Mouse (Mus musculus): ENCODE data around the gene Chd4. TPM values are rescaled to one million over a fixed set of nuclear protein-coding genes. Genes with fewer than 3 reads are reported as not detected.
"Not testable (repeated sequence)": the region's sequence is repeated elsewhere in the genome, so short reads cannot be mapped to it uniquely, and the experiment has no call there.

The Chd4 gene
- polyA plus RNA-seq (2016; fragmentation: Nextera tagmentation; extraction: Ambion mirVana): 102 and 105 TPM in 2 replicates

- peak; percentile 96 for DNase-seq (ENCODE audit: low spot score)
- Histone ChIP-seq H3K4me1 (peaks cover 55% of the 10 kb centered on the region), H3K36me3 (replicated peaks) (peaks cover 35% of the 10 kb centered on the region), H3K27me3 (replicated peaks; ENCODE audit: low read depth, poor library complexity, severe bottlenecking) (no peaks in the 10 kb centered on the region), H3K9me3 (no peaks in the 10 kb centered on the region), H3K4me3 (peak within 1 kb of the TSS; percentile 100), H3K27ac (replicated peaks) (peak within 1 kb of the TSS; percentile 96)
- 4% methylated on average over 45 of the region's 45 CpGs for WGBS
Measured at GRCm38 (mm10) chr6:125095391-125096278, at the start of gene Chd4. Gene Chd4 (plus strand): TSS chr6:125095981.

DNA sequence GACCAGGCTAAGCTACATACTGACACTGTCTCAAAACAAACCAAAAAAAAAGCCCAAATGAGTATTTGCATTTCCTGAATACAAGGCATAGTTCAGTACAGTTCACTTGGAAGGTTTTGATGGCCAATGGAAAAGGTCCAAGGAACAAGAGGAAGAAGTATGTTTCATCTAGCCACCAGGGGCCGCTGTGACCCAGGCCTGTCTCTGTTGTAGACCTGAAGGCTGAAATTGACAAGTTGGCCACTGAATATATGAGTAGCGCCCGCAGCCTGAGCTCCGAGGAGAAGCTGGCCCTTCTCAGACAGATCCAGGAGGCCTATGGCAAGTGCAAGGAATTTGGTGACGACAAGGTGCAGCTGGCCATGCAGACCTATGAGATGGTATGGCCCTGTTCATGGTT lies 49.1 kb upstream of the Chd4 start:
- Histone ChIP-seq H3K9me3 (no peaks in the 10 kb centered on the region), H3K4me3 (no peak overlapping the region), H3K27me3 (replicated peaks; ENCODE audit: low read depth, poor library complexity, severe bottlenecking) (no peaks in the 10 kb centered on the region), H3K27ac (replicated peaks) (no peak overlapping the region), H3K36me3 (replicated peaks) (peaks cover 89% of the 10 kb centered on the region), H3K4me1 (peaks cover 5% of the 10 kb centered on the region)
- WGBS: 53% methylated on average over 5 of the region's 5 CpGs
- peak; percentile 84 for DNase-seq (ENCODE audit: low spot score)

GRCm38 (mm10) chr6:125049678-125050077 lies 46.1 kb upstream of the Chd4 start, which contains the start of gene Acrbp:
Gene Acrbp (plus strand): TSS chr6:125049689.
- peak; percentile 42 for DNase-seq (ENCODE audit: low spot score)
- 27% methylated on average over 20 of the region's 20 CpGs for WGBS
- peaks cover 5% of the 10 kb centered on the region for H3K4me1 ChIP-seq
- H3K27ac ChIP-seq (replicated peaks): no peak within 1 kb of the TSS
- no peak within 1 kb of the TSS for H3K4me3 ChIP-seq
- no peaks in the 10 kb centered on the region for H3K27me3 ChIP-seq (replicated peaks; ENCODE audit: low read depth, poor library complexity, severe bottlenecking)
- H3K9me3 ChIP-seq: no peaks in the 10 kb centered on the region
- peaks cover 95% of the 10 kb centered on the region for H3K36me3 ChIP-seq (replicated peaks)

DNA sequence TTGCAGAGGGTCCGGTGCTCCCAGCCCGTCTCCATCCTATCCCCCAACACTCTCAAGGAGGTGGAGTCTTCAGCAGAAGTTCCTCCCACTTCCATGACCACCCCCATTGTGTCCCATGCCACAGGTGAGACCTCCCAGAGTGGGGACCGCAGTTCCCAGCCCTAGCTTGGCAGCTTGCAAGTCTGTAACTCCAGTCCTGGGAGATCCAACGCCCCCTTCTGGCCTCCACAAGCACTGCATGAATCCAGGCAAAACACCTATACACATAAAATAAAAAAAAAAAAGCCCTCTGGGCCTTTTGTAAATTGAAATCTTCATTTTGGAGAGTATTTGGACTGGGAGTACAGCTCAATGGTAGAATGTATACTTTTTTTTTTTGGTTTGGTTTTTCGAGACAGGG lies 44.5 kb upstream of the Chd4 start:
- peak; percentile 28 for DNase-seq (ENCODE audit: low spot score)
- no peaks in the 10 kb centered on the region for H3K27me3 ChIP-seq (replicated peaks; ENCODE audit: low read depth, poor library complexity, severe bottlenecking)

DNA sequence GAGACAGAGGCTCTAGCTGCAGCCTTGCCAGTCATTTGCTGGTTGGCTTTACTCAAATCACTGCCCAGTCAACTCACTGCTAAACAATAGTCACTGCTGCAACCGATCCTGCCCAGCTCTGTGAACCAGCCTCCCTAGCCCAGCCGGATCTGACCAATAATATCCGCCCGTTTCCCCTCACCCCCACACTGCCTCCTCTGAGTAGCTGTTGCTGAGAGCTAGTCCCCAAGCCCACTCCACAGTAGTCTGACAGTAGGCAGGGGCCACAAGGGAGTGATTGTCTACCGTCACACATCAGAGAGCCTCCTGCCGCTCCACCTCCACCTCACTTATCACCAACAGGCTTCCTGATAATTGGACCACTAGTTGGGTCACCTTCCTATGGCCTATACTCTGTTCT lies 34.3 kb upstream of the Chd4 start:
- DNase-seq (ENCODE audit: low spot score): no peak
- Histone ChIP-seq H3K4me3 (no peak overlapping the region), H3K36me3 (replicated peaks) (peaks cover 4% of the 10 kb centered on the region; the same call in 1 of the 2 replicates), H3K27ac (replicated peaks) (peak overlapping the region; percentile 63; the same call in 1 of the 2 replicates), H3K4me1 (peaks cover 12% of the 10 kb centered on the region), H3K27me3 (replicated peaks; ENCODE audit: low read depth, poor library complexity, severe bottlenecking) (no peaks in the 10 kb centered on the region), H3K9me3 (no peaks in the 10 kb centered on the region)
- 33% methylated on average over 6 of the region's 6 CpGs for WGBS

More for the DNA sequence above, 44.5 kb upstream of the Chd4 start:
- H3K9me3 ChIP-seq: no peaks in the 10 kb centered on the region
- H3K36me3 ChIP-seq (replicated peaks): peaks cover 88% of the 10 kb centered on the region
- peaks cover 8% of the 10 kb centered on the region for H3K4me1 ChIP-seq
- H3K27ac ChIP-seq (replicated peaks): no peak overlapping the region
- WGBS: 71% methylated on average over 5 of the region's 5 CpGs
- H3K4me3 ChIP-seq: no peak overlapping the region

DNA sequence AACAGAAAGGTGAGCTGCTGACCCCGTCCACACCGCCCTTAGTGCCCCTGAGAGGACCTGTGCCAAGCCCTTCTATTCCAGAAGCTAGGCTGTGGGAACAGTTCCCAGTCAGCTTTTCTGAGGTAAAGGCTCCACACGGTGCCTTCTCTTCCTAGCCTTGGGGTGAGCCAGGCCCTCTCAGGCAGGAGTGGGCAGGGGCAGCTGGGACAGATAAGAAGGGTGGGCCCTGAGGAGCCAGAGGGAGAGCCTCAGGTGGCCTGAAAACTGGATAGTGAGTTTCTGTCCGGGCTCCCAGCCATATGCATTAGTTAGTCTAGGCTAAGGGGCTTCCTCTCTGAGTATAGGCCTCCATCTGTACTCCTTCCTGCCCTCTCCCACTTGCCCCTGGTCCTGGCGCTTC lies 33.3 kb upstream of the Chd4 start:
- WGBS: 84% methylated on average over 5 of the region's 5 CpGs
- H3K4me1 ChIP-seq: peaks cover 12% of the 10 kb centered on the region
- no peak overlapping the region for H3K4me3 ChIP-seq
- peaks cover 4% of the 10 kb centered on the region; the same call in 1 of the 2 replicates for H3K36me3 ChIP-seq (replicated peaks)
- H3K27ac ChIP-seq (replicated peaks): no peak overlapping the region
- no peak for DNase-seq (ENCODE audit: low spot score)
- H3K27me3 ChIP-seq (replicated peaks; ENCODE audit: low read depth, poor library complexity, severe bottlenecking): no peaks in the 10 kb centered on the region
- H3K9me3 ChIP-seq: no peaks in the 10 kb centered on the region

DNA sequence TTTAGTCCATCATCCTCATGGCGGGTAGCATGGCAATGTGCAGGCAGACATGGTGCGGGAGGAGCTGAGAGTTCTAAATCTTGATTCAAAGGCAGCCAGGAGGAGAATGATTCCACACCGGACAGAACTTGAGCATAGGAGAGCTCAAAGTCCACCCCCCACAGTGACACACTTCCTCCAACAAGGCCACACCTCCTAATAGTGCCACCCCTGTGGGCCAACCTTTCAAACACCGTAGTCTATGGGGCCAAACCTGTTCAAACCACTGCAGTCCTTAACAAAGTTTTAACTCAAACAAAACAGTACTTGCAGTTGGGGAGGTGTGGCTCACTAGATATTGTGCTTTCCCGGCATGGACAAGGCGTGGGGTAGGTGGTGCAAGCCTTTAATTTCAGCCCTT lies 31.9 kb upstream of the Chd4 start:
- H3K27ac ChIP-seq (replicated peaks): no peak overlapping the region
- no peak for DNase-seq (ENCODE audit: low spot score)
- 92% methylated on average over 6 of the region's 6 CpGs for WGBS
- peaks cover 12% of the 10 kb centered on the region for H3K4me1 ChIP-seq
- no peaks in the 10 kb centered on the region for H3K36me3 ChIP-seq (replicated peaks)
- H3K27me3 ChIP-seq (replicated peaks; ENCODE audit: low read depth, poor library complexity, severe bottlenecking): no peaks in the 10 kb centered on the region; the same call in 1 of the 2 replicates
- no peaks in the 10 kb centered on the region for H3K9me3 ChIP-seq
- no peak overlapping the region for H3K4me3 ChIP-seq

DNA sequence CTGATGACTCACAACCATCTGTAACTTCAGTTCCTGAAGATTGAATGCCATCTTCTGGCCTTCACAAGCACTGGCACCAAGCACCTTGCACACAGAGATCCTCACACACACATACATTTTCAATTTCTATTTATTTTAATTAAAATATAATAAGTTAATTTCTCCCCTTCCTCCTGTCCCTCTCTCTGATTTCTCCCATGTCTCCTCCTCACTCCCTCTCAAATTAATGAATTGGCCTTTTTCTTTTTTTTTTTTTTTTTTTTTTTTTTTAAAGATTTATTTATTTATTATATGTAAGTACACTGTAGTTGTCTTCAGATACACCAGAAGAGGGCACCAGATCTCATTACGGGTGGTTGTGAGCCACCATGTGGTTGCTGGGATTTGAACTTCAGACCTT lies 30.6 kb upstream of the Chd4 start:
- H3K36me3 ChIP-seq (replicated peaks); DNase-seq (ENCODE audit: low spot score): not testable (repeated sequence)
- WGBS: no CpG with 5 or more reads among the region's 1 CpGs

GRCm38 (mm10) chr6:125067571-125067995 lies 28.2 kb upstream of the Chd4 start, which contains the start of gene Lpar5:
Gene Lpar5 (plus strand): TSS chr6:125067920.
- Histone ChIP-seq H3K4me3 (no peak within 1 kb of the TSS), H3K27ac (replicated peaks) (no peak within 1 kb of the TSS), H3K27me3 (replicated peaks; ENCODE audit: low read depth, poor library complexity, severe bottlenecking) (no peaks in the 10 kb centered on the region; the same call in 1 of the 2 replicates), H3K4me1 (peaks cover 5% of the 10 kb centered on the region), H3K9me3 (no peaks in the 10 kb centered on the region), H3K36me3 (replicated peaks) (no peaks in the 10 kb centered on the region)
- no peak for DNase-seq (ENCODE audit: low spot score)
- 60% methylated on average over 8 of the region's 8 CpGs for WGBS

More for the DNA sequence above, 30.6 kb upstream of the Chd4 start:
- not testable (repeated sequence) for H3K4me3 ChIP-seq; H3K27me3 ChIP-seq (replicated peaks; ENCODE audit: low read depth, poor library complexity, severe bottlenecking); H3K9me3 ChIP-seq; H3K27ac ChIP-seq (replicated peaks)
- H3K4me1 ChIP-seq: peaks cover 12% of the 10 kb centered on the region

GRCm38 (mm10) chr6:125071170-125071895 lies 24.4 kb upstream of the Chd4 start:
- DNase-seq (ENCODE audit: low spot score): no peak
- Histone ChIP-seq H3K36me3 (replicated peaks) (no peaks in the 10 kb centered on the region), H3K4me3 (no peak overlapping the region), H3K9me3 (no peaks in the 10 kb centered on the region), H3K27me3 (replicated peaks; ENCODE audit: low read depth, poor library complexity, severe bottlenecking) (no peaks in the 10 kb centered on the region; the same call in 1 of the 2 replicates), H3K27ac (replicated peaks) (peak overlapping the region; percentile 41; the same call in 1 of the 2 replicates), H3K4me1 (peaks cover 5% of the 10 kb centered on the region)
- WGBS: 84% methylated on average over 18 of the region's 18 CpGs

DNA sequence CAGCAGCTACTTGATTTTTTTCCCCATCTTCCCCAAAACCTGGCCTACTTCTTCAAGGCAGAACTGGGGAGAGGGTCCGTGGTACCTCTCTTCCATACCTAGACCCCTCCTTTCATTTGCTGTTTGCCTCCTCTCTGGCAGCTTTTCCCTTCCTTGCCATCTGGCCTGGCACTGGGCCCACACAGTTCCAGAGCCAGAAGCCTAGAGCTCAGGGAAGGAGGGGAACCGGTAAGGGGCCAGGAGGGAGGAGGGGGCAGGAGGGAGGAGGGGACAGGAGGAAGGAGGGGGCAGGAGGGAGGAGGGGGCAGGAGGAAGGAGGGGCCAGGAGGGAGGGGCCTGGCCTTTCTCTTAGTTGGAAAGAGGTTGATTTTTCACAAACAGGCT lies 23.9 kb upstream of the Chd4 start:
- 17% methylated on average over 2 of the region's 2 CpGs for WGBS
- peak; percentile 43 for DNase-seq (ENCODE audit: low spot score)
- H3K27me3 ChIP-seq (replicated peaks; ENCODE audit: low read depth, poor library complexity, severe bottlenecking): no peaks in the 10 kb centered on the region; the same call in 1 of the 2 replicates
- peak overlapping the region; percentile 41; the same call in 1 of the 2 replicates for H3K27ac ChIP-seq (replicated peaks)
- no peaks in the 10 kb centered on the region for H3K9me3 ChIP-seq
- no peak overlapping the region for H3K4me3 ChIP-seq
- no peaks in the 10 kb centered on the region for H3K36me3 ChIP-seq (replicated peaks)
- peaks cover 5% of the 10 kb centered on the region for H3K4me1 ChIP-seq

DNA sequence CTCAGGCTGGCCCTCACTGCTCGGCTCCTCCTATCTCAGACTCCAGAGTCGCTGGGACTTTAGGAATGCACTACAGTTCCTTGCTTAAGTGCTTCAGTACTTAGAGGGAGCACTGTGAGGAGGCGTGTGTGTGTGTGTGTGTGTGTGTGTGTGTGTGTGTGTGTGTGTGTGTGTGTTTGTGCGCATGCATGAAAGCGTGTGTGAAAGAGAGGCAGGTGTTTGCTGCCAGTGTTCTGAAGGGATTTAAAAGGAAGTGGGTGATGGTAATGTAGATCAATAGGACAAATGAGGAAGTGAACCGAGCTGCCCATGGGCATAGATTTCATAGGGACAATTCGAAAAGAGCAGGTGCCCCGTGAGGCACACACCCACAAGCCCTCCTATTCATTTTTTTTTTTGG lies 22.0 kb upstream of the Chd4 start:
- H3K27ac ChIP-seq (replicated peaks): no peak overlapping the region
- no peak for DNase-seq (ENCODE audit: low spot score)
- 73% methylated on average over 8 of the region's 8 CpGs for WGBS
- peaks cover 5% of the 10 kb centered on the region for H3K4me1 ChIP-seq
- H3K9me3 ChIP-seq: no peaks in the 10 kb centered on the region
- H3K36me3 ChIP-seq (replicated peaks): no peaks in the 10 kb centered on the region
- no peaks in the 10 kb centered on the region for H3K27me3 ChIP-seq (replicated peaks; ENCODE audit: low read depth, poor library complexity, severe bottlenecking)
- H3K4me3 ChIP-seq: no peak overlapping the region
